Mouse (Mus musculus) large intestine, adult 2 months (tissue): ENCODE measurements around the gene Rimklb. TPM values are rescaled to one million over a fixed set of nuclear protein-coding genes. Genes with fewer than 3 reads are reported as not detected.

Experiments
- DNase-seq: peaks from one replicate; pipeline ENCODE4 v3.0.0-alpha.2; 2012; ENCODE audit warnings: low read depth, low spot score
- WGBS: fragments of 180-500 bp; shearing (Covaris S2); methylation state at CpG from one replicate; pipeline ENCODE4 v1.1.7; 2018; 5-methylcytosine and 5-hydroxymethylcytosine counted together
- polyA plus RNA-seq: library from polyadenylated mRNA; depleted of rRNA; stranded (reverse); fragments of >200 nt; gene quantifications from 2 replicates; pipeline ENCODE4 v1.2.3, GENCODE M21; 2012; rRNA removed

Rimklb gene
- polyA plus RNA-seq, 1 experiment, result 0.02 TPM

DNA sequence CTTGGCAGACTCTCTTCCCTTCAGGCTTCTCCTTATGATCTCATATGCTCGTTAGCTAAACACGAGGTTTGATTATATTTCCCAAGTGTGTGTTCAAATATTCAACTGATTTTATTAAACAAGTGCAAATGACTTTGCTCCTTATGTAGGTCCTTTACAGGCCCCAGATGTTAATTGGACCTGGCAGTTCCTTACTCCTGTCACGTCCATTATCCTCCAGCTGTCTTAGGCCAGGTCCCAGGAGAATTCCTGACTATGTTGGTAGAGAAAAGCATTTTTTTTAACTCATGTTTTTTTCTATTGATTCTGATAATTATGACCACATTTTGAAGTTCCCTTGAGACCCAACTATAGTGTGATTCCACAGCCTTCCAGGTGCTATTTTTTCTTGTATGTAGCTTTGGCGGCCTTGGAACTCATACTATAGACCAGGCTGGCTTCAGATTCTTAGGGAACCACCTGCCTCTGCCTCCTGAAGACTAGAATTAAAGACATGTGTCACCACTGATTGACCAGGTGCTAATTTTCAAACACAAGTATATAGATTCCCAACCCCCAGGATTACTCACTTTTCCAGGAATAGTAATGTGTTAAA, 57.8 kb downstream of the Rimklb start:
- 70% methylated on average over 4 of the region's 4 CpGs for WGBS
- no peak for DNase-seq

DNA sequence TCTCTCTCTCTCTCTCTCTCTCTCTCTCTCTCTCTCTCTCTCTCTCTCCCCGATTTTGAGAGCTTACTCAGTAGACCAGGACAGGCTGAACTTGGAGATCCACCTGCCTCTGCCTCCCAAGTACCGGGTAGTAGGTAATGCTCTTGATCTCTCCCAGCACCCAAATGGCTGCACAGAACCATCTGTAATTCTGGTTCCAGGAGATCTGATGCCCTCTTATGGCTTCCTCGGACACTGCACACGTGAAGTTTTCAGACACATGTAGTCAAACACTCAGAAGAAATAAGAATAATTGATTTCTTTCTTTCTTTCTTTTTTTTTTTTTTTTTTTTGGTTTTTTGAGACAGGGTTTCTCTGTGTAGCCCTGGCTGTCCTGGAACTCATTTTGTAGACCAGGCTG, 59.3 kb downstream of the Rimklb start:
- no peak for DNase-seq
- 74% methylated on average over 4 of the region's 4 CpGs for WGBS

DNA sequence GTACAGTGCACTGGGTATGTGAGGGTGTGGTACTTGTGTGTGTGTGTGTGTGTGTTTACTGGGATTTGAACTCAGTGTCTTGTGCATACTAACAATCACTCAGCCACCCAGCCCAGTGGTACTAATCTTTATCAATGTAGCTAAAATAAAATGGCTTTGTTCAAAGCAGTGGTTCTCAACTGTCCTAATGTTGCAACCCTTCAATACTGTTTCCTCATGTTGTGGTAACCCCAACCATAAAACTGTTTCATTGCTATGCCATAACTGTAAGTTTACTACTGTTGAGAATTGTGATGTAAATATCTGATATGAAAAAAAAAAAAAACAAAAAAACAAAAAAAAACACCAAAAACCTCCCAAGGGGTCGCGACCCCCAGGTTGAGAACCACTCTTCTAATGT, 63.3 kb downstream of the Rimklb start:
- WGBS, result 90% methylated on average over 2 of the region's 2 CpGs

DNA sequence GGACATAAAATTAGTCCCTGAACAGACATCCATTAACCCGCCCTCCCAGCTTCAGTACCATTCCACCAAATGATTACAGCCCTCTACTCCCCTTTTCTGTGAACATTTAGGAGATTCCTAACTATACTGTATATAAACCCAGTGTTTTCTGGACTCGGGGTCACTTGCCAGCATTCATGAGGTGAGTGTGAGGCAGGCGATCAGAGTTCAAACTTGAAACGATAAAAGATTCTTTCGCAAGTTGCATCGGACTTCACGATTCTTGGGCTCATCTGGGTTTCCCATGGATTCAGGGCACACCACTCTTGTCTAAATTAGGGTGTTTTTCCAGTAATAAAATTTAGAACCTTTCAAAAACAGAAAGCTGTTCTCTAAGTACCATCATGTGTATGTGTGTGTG, 71.1 kb downstream of the Rimklb start:
- WGBS, result 32% methylated on average over 7 of the region's 7 CpGs
- DNase-seq, result no peak

More for the DNA sequence above, 63.3 kb downstream of the Rimklb start:
- no peak for DNase-seq

DNA sequence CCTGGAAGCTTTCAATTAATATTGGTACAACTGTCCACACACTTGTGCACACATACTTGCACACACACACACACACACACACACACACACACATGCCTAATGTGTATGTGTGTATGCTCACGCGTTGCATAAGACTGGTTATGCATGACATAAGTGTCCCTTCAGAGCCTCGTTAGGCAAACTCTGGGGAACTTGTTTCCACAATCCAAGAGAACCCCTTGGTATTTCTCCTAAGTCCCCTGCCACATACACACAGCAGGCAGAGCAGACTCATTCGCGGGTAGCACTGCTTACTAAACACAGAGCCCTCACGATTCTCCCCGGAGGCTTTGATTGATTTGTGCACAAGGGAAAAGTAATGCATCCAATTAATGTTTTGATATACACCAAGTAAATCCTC, 81.5 kb downstream of the Rimklb start:
- WGBS, result 74% methylated on average over 7 of the region's 7 CpGs
- DNase-seq, result no peak

DNA sequence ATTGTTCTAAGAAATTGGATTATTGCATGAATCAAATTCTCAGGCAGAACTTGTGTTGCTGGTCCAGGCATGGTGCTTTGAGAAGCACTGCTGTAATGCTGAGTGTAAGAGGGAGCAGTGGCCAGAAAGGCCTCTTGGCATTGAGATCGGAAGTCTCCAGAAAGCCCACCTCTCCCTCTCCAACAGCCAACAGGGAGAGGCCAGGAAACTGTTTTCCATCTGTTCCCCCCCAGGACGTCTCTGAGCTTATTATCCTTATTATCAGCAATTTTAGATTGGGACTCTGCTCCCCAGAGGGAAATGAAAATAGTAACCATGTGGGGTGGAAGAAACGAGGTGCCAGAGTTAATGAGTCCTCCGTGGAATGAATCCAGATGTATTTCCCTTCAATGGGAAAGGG, 82.2 kb downstream of the Rimklb start:
- WGBS, result 62% methylated on average over 4 of the region's 4 CpGs
- no peak for DNase-seq

DNA sequence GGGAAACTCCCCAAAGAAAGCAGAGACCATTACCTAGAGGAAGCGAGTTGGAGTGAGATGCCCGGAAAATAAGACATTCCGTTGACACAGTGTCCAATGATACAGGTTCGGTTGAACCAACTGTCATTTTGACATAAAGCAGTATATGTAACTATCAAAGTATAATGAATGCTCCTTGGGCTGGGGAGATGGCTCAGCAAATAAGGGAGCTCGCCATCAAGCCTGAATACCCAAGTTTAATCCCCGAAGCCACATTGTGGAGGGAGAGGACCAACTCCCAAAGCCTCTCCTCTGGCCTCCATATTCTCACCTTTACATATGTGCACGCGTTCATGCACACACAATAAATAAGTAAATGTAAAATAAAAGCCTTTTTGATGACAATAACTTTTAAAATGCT, 87.3 kb downstream of the Rimklb start:
- no peak for DNase-seq
- 84% methylated on average over 8 of the region's 8 CpGs for WGBS

DNA sequence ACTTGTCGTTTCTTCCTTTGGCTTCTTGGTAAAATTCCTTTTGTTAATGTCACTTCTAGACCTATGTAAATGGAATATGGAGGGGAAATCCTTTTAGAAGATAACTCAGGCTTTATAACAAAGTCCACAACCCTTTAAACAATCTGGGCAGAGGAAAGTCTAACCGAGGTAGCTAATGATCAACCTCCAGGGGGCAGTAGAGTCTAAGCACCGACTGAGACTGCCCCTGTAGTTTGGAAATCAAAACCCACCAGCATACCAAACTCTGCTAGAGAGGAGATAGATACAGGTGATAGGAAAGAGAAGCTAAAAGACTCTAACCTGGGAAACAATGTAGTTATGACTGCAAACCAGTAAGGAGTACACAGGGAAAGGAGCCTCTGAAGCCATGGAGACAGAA, 96.3 kb downstream of the Rimklb start:
- DNase-seq, result no peak
- 8% methylated on average over 3 of the region's 3 CpGs for WGBS

DNA sequence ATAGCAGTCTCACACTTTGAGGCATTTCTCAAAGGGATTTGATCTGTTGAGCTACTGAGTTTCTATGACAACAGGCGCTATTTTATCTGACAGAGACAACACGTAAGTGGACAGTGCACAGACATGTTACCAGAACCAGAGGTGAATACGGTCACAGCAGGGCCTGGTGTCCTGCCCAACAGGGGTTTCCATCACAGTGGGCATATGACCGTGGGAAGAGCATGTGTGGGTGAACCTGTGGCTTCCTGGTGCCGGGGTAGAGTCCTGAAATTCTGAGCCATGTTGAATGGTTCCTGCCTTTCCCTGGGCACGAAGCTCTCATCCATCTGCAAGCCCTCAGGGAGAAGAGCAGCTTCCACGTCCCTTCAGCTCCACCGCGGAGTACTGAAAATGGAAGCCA, 98.3 kb downstream of the Rimklb start:
- 72% methylated on average over 9 of the region's 9 CpGs for WGBS
- DNase-seq, result no peak

Other genes with a start within 250 kb of the Rimklb start
- gene Klrg1, start 215.9 kb downstream of the Rimklb start, polyA plus RNA-seq, result 0.58 and 0.97 TPM in 2 replicates
- gene M6pr, start 190.0 kb downstream of the Rimklb start, polyA plus RNA-seq, result 62.8 and 67.8 TPM in 2 replicates
- gene Phc1, start 158.2 kb downstream of the Rimklb start, polyA plus RNA-seq, result 5.9 and 9.1 TPM in 2 replicates
- gene Mfap5, start 7.1 kb upstream of the Rimklb start, polyA plus RNA-seq, result 12.8 and 15.4 TPM in 2 replicates
- gene Aicda, start 55.0 kb upstream of the Rimklb start, polyA plus RNA-seq, result 0.47 and 1.0 TPM in 2 replicates
- 14.3 and 25.6 TPM in 2 replicates for gene Apobec1, start 103.7 kb upstream of the Rimklb start, polyA plus RNA-seq
- gene Gdf3, start 111.3 kb upstream of the Rimklb start, polyA plus RNA-seq, result 0.11 and 0.19 TPM in 2 replicates
- not detected in 2 replicates for gene Dppa3, start 127.6 kb upstream of the Rimklb start, polyA plus RNA-seq
- 0.10 TPM in 1 of 2 replicates, not detected in the other for gene Nanog, start 208.7 kb upstream of the Rimklb start, polyA plus RNA-seq